In the genomic region with DNA sequence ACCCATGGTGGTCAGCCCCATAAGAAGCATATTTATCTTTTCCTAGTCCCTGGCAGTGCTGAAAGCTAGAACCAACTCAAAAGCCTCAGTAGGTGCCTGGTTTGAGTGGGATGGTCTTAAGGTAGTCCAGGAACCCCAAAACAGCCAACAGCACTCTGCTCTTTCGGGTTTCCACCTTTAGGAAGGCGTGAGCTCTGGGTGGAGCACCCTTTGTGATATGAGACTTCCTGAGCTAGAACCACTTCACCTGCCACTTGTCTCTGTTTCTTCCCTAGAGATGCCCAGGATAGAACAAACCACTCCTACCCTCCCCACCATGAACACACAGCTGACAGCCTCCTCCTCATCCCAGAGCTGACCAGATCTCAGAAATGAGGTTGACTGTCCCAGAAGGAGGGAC, we compare ENCODE assay signal across 20 mouse cellular contexts. TPM values are rescaled to one million over a fixed set of nuclear protein-coding genes. Genes with fewer than 3 reads are reported as not detected.
A peak's percentile ranks its signal among the peaks of the same experiment; 100 is the strongest.
DNase-seq lines count a peak whose midpoint lies in the region; ATAC-seq lines count a peak whose summit lies in the region.
"Had no signal": no experiment of that assay in that cellular context is flagged by ENCODE, and none has a peak within 500 bp of the region (broad histone marks: within the 10 kb centered on the region; RNA-seq: fewer than 3 reads in every experiment).

No protein-coding gene starts in this region.

- peaks cover 8% of the 10 kb centered on the region for H3K36me3 ChIP-seq in heart, embryonic 13.5 days

- peaks cover 79% of the 10 kb centered on the region for H3K4me1 ChIP-seq in heart, embryonic 13.5 days
- H3K4me1 ChIP-seq: forebrain, embryonic 15.5 days had no signal

- no peak for ATAC-seq in heart, embryonic 13.5 days (ENCODE audit: extremely low read depth, insufficient number of reproducible peaks, low FRiP score, low TSS enrichment)
- no peak for ATAC-seq in granulocyte monocyte progenitor cell, adult 5-6 weeks (replicated peaks; ENCODE audit: poor library complexity, severe bottlenecking)
- ATAC-seq: forebrain, embryonic 15.5 days had no signal

- 65% methylated on average over 2 of the region's 2 CpGs for WGBS in heart, embryonic 13.5 days

- H3K9me3 ChIP-seq in heart, embryonic 13.5 days, result no peaks in the 10 kb centered on the region
- H3K9me3 ChIP-seq: embryonic facial prominence, embryonic 10.5 days; forebrain, embryonic 15.5 days; hindbrain, embryonic 10.5 days; liver, embryonic 15.5 days had no signal

- H3K4me3 ChIP-seq in heart, embryonic 13.5 days, result no peak overlapping the region
- H3K4me3 ChIP-seq: embryonic facial prominence, embryonic 10.5 days; erythroblast, embryonic 14.5 days; forebrain, embryonic 15.5 days; gastrocnemius, adult 2 months; hindbrain, embryonic 10.5 days; liver, embryonic 15.5 days had no signal

- 0 out of 2 replicates have a peak overlapping the region, but pooled peaks have one; percentile 61 for H3K9ac ChIP-seq in heart, embryonic 13.5 days
- H3K9ac ChIP-seq: forebrain, embryonic 15.5 days; liver, embryonic 15.5 days had no signal

- no peaks in the 10 kb centered on the region for H3K27me3 ChIP-seq in heart, embryonic 13.5 days (replicated peaks)
- H3K27me3 ChIP-seq: forebrain, embryonic 15.5 days; liver, embryonic 15.5 days had no signal

- H3K4me2 ChIP-seq in heart, embryonic 13.5 days, result no peak overlapping the region
- H3K4me2 ChIP-seq: forebrain, embryonic 15.5 days; liver, embryonic 15.5 days; midbrain, embryonic 11.5 days had no signal

- peak overlapping the region; percentile 96 for H3K27ac ChIP-seq in heart, embryonic 13.5 days (replicated peaks)
- H3K27ac ChIP-seq: embryonic facial prominence, embryonic 10.5 days; forebrain, embryonic 15.5 days; gastrocnemius, adult 2 months; hindbrain, embryonic 10.5 days; kidney, postnatal 0 days had no signal

- DNase-seq in heart, adult 9 months (ENCODE audit: low spot score in 2 of 2), result no peak
- peak; percentile 45 to 46 for DNase-seq in spleen, postnatal 36 days (ENCODE audit: low spot score in 2 of 2)
- DNase-seq in spleen, postnatal 14 days (ENCODE audit: low spot score in 2 of 2), result no peak
- DNase-seq in induced T-regulatory cell, adult 2 months (ENCODE audit: low read depth), result peak; percentile 68
- DNase-seq in thymus, postnatal 36 days, result peak; percentile 59 to 75
- DNase-seq in kidney, postnatal 36 days, result no peak
- DNase-seq: adrenal gland, postnatal 36 days; cerebellum, postnatal 10 days; gastrocnemius, adult 2 months; layer of hippocampus, adult 9-11 months had no signal

RNA-seq across cellular contexts. Expression of gene Fam78a, which starts 27.3 kb away (rescaled TPM):
- 29.3 and 32.8 TPM in 2 replicates for polyA plus RNA-seq in heart, embryonic 13.5 days (2015; fragmentation: Nextera tagmentation; extraction: Ambion mirVana)
- 10.9 and 11.9 TPM in 2 replicates for total RNA-seq in granulocyte monocyte progenitor cell, adult 5-6 weeks (2014; fragmentation: Nextera tagmentation)
- total RNA-seq in granulocyte monocyte progenitor cell, adult 5-6 weeks (2017), result 6.5 and 8.6 TPM in 2 replicates
- polyA plus RNA-seq: C2C12 had no signal

RNA-seq across cellular contexts. Expression of gene Plpp7, which starts 38.0 kb away (rescaled TPM):
- 13.9 and 14.2 TPM in 2 replicates for polyA plus RNA-seq in heart, embryonic 13.5 days (2015; fragmentation: Nextera tagmentation; extraction: Ambion mirVana)
- total RNA-seq in granulocyte monocyte progenitor cell, adult 5-6 weeks (2014; fragmentation: Nextera tagmentation), result 2.6 TPM in 1 of 2 replicates, not detected in the other
- 0.56 and 0.77 TPM in 2 replicates for total RNA-seq in granulocyte monocyte progenitor cell, adult 5-6 weeks (2017)

Comparison
In these comparisons a context has a peak if more than half of its experiments do, and no peak if none do; other contexts are left out.
1. DNase-seq: peak in spleen, postnatal 36 days (2 of 2), induced T-regulatory cell, adult 2 months (single experiment) and thymus, postnatal 36 days (2 of 2); none in heart, adult 9 months (0 of 2), spleen, postnatal 14 days (0 of 2) and kidney, postnatal 36 days (0 of 2).